7 mouse cellular contexts compared by ENCODE assay signal in the genomic region with DNA sequence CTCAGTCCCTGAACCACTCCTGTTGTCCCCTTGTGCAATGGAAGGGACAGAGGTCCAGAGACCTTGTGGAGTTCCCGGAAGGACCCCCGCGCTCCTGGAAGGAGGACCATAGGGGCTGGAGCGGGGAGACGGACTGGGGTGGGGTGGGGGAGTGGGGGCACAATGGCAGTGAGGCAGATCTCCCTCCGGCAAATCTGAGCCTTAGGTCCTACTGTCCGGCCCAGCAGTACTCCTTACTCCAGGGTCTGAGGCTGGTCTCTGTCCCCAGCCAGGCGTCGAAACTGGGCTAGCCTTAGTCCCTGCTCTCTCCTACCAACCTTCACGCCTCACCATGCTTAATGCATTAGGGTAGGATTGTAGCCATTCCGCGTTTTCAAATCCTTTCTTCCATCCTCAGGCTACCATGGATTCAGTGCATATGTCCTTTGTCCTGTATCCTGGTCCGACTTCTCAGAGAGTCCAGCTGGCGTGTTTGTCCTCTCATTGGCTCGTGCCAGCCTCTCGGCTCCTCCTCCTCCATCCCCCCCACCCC. TPM values are rescaled to one million over a fixed set of nuclear protein-coding genes. Genes with fewer than 3 reads are reported as not detected.
A peak's percentile ranks its signal among the peaks of the same experiment; 100 is the strongest.
DNase-seq lines count a peak whose midpoint lies in the region; ATAC-seq and TF ChIP-seq lines count a peak whose summit lies in the region.

No protein-coding gene starts in this region.

- peaks cover 27% of the 10 kb centered on the region for H3K4me1 ChIP-seq in G1E (ENCODE audit: insufficient read depth, low read depth, low read length)
- no peaks in the 10 kb centered on the region for H3K4me1 ChIP-seq in forebrain, embryonic 11.5 days (replicated peaks; ENCODE audit: control insufficient read depth, insufficient read depth, low read length)
- 0 out of 2 replicates have a peak, but pooled peaks cover 6% of the 10 kb centered on the region for H3K4me1 ChIP-seq in hindbrain, embryonic 10.5 days (replicated peaks)

- peak overlapping the region; percentile 95 for H3K9ac ChIP-seq in forebrain, embryonic 11.5 days (ENCODE audit: low read length)

- DNase-seq in G1E (ENCODE audit: low spot score): peak; percentile 50
- peak; percentile 3 for DNase-seq in c-Kit-positive CD71-positive TER-119-negative erythroid progenitor cells, embryonic 14.5 days (ENCODE audit: low read depth)
- DNase-seq in forebrain, embryonic 11.5 days (ENCODE audit: low spot score): peak; percentile 82
- peak; percentile 81 for DNase-seq in hindbrain, embryonic 10.5 days (ENCODE audit: low spot score)
- peak; percentile 44 for DNase-seq in layer of hippocampus, postnatal 36 days
- peak; percentile 30 for DNase-seq in skeletal muscle tissue, adult 2 months (ENCODE audit: low read depth, low spot score)

- H3K27me3 ChIP-seq in G1E (ENCODE audit: insufficient read depth, low read length): peaks cover 5% of the 10 kb centered on the region
- H3K27me3 ChIP-seq in forebrain, embryonic 11.5 days (ENCODE audit: control insufficient read depth, insufficient read depth, low read length): no peaks in the 10 kb centered on the region; the same call in 1 of the 2 replicates
- no peaks in the 10 kb centered on the region for H3K27me3 ChIP-seq in hindbrain, embryonic 10.5 days (ENCODE audit: insufficient read depth, poor library complexity, severe bottlenecking)

- peak overlapping the region; percentile 84 for H3K27ac ChIP-seq in forebrain, embryonic 11.5 days (ENCODE audit: low read depth, low read length)
- peak overlapping the region; percentile 99 for H3K27ac ChIP-seq in hindbrain, embryonic 10.5 days
- peak overlapping the region; percentile 63 for H3K27ac ChIP-seq in macrophage

- WGBS in forebrain, embryonic 11.5 days: 1% methylated on average over 16 of the region's 16 CpGs
- WGBS in hindbrain, embryonic 10.5 days: under 1% methylated on average over 16 of the region's 16 CpGs
- 7% methylated on average over 16 of the region's 16 CpGs for WGBS in macrophage (ENCODE audit: missing documents)

- TF ChIP-seq CTCF in G1E (IDR thresholded peaks at IDR 0.05; ENCODE audit: low read depth, low read length): no peak

- H3K4me3 ChIP-seq in G1E (ENCODE audit: low read depth, low read length): peak overlapping the region; percentile 84
- H3K4me3 ChIP-seq in forebrain, embryonic 11.5 days (ENCODE audit: low read depth, low read length): peak overlapping the region; percentile 81
- H3K4me3 ChIP-seq in hindbrain, embryonic 10.5 days: peak overlapping the region; percentile 84
- peak overlapping the region; percentile 94 for H3K4me3 ChIP-seq in macrophage (ENCODE audit: inconsistent target)

- peak; percentile 16; the same call in 1 of the 2 replicates for ATAC-seq in G1E (ENCODE audit: extremely low read depth, insufficient number of reproducible peaks, low FRiP score, poor library complexity, severe bottlenecking)
- ATAC-seq in forebrain, embryonic 11.5 days (replicated peaks; ENCODE audit: low FRiP score): peak; percentile 82

- H3K79me2 ChIP-seq in macrophage (ENCODE audit: inconsistent target): no peaks in the 10 kb centered on the region

- no peaks in the 10 kb centered on the region for H3K9me3 ChIP-seq in G1E (replicated peaks)
- H3K9me3 ChIP-seq in forebrain, embryonic 11.5 days (ENCODE audit: control insufficient read depth, low read length): no peaks in the 10 kb centered on the region
- no peaks in the 10 kb centered on the region for H3K9me3 ChIP-seq in hindbrain, embryonic 10.5 days

- peak overlapping the region; percentile 58 for H3K4me2 ChIP-seq in forebrain, embryonic 11.5 days (ENCODE audit: low read depth, low read length, severe bottlenecking)

- H3K36me3 ChIP-seq in G1E (replicated peaks): no peaks in the 10 kb centered on the region
- no peaks in the 10 kb centered on the region for H3K36me3 ChIP-seq in forebrain, embryonic 11.5 days (ENCODE audit: control insufficient read depth, insufficient read depth, low read length)
- H3K36me3 ChIP-seq in hindbrain, embryonic 10.5 days: no peaks in the 10 kb centered on the region
- H3K36me3 ChIP-seq in macrophage (ENCODE audit: inconsistent target): no peaks in the 10 kb centered on the region

RNA-seq across cellular contexts. Expression of gene Mpzl1, which starts 8.5 kb away (rescaled TPM):
- total RNA-seq in G1E (2014; fragmentation: Nextera tagmentation) (34.7 and 37.2 TPM in 2 replicates), G1E (2017) (1.6 and 1.9 TPM in 2 replicates)
- polyA plus RNA-seq in G1E (2012) (3.4 and 4.0 TPM in 2 replicates), macrophage (2018) (7.1 to 11.1 TPM (median 9.0 TPM) in 3 replicates)
- 128 and 141 TPM in 2 replicates for polyA plus RNA-seq in forebrain, embryonic 11.5 days (2014; fragmentation: Nextera tagmentation; extraction: Ambion mirVana)
- polyA plus RNA-seq in hindbrain, embryonic 10.5 days (2016; fragmentation: Nextera tagmentation; extraction: Ambion mirVana): 119 and 136 TPM in 2 replicates
- 10 to 100 TPM; 35.7 to 39.6 TPM for total RNA-seq in layer of hippocampus, postnatal 36 days (2021)
- total RNA-seq in macrophage (2018; cell fraction: chromatin; rRNA removed): 10 to 100 TPM in 3 of 26 experiments, 1 to 10 TPM in 23; 1.9 to 16.5 (median 4.4) TPM
- 1 to 10 TPM; 1.4 to 8.4 (median 4.3) TPM for total RNA-seq in macrophage (2018; cell fraction: cytosol; rRNA removed)
- 10 to 100 TPM in 5 of 26 experiments, 1 to 10 TPM in 21; 1.9 to 15.8 (median 5.7) TPM for total RNA-seq in macrophage (2018; cell fraction: nucleus; rRNA removed)

Comparison
In these comparisons a context has a peak if more than half of its experiments do, and no peak if none do; other contexts are left out.
1. Peak in every context shown above with its lines: DNase-seq, ATAC-seq, H3K4me3 ChIP-seq and H3K27ac ChIP-seq.
2. DNase-seq: peak in every context shown above with its lines; median percentile 82 in forebrain, embryonic 11.5 days; 81 in hindbrain, embryonic 10.5 days; 50 in G1E; 44 in layer of hippocampus, postnatal 36 days; 30 in skeletal muscle tissue, adult 2 months; 3 in c-Kit-positive CD71-positive TER-119-negative erythroid progenitor cells, embryonic 14.5 days.